Mouse (Mus musculus): Measurements from ENCODE around the gene Stx6.

Stx6 gene

GRCm38 (mm10) chr1:155232786-155233185 is 74.3 kb downstream of the Stx6 start:
- in situ Hi-C loops (cut with MboI, MseI): no loop called here

DNA sequence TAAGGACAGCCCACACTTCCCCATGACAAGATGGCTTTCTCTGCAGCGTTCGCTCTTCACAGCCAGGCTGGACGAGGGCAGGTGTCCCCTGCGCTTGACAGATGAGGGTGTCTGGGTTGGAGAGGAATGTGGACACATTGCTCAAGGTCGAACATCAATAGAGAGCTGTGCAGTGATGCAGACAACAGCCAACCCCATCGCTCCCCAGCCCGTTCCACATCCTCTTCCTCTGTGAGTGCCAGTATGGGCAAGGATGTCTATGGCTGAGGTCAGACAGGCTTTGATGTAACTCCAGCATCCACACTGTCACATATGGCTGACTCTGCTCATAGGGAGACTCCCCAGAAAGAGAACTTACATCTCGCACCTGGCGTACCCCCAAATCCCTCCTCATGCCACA is 74.9 kb downstream of the Stx6 start:
- in situ Hi-C loops (cut with MboI, MseI): no loop called here

- in situ Hi-C loops (cut with MboI, MseI): no loop called here
Observed at GRCm38 (mm10) chr1:155233931-155234607, 75.6 kb downstream of the Stx6 start.

GRCm38 (mm10) chr1:155235641-155236040 is 77.1 kb downstream of the Stx6 start:
- in situ Hi-C loops (cut with MboI, MseI): no loop called here

DNA sequence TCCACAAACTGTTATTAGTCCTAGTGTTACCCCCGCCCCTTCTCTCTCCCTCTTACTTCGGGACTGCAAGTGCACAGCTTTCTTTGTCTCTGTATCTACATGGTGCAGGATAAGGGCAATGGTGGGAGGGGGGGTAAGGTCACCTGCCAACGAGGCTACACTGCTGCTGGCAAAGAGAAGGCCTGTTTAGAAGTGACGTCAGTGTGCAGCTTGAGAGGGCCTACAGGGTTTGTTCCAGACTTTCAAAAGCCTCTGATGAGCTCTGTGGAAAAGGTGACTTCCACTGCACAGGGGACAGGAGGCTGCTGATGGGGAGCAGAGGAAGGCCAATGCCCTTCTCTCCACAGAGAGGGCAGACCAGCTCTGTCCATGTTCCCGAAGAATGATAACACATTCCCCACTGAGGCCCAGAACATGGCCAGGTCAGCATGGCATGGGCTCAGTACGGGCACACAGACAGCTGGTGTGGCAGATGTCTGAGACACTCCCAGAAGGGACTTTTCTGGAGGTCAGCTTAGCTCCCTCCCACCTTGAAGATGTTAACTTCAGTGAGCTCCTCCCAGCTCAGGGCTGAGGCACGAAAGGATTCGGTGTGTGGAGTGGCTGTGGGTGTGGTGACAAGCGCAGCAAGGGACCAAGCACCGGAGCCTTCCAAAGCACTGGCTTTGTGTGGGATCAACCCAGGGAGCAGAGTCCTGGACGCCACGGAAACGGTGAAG is 78.0 kb downstream of the Stx6 start:
- in situ Hi-C loops (cut with MboI, MseI): no loop called here

DNA sequence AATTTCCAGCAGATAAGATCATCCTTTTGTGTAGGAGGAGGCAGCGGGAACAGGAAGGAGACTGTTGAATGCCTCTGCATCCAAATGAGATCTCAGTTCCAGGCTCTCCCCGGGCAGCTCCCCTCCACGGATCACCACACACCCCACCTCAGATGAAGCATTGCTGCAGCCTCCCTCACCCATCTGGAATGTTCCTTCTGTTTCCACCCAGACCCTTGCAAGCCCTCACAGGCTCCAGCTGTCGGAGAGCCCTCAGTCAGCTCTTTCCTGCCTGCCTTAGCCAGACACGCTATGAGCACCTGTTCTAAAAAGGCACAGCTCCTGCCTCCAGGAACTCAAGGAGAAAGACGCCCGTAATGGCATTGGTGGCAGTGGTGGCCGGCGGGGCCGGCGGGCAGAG is 78.9 kb downstream of the Stx6 start:
- in situ Hi-C loops (cut with MboI, MseI): no loop called here

DNA sequence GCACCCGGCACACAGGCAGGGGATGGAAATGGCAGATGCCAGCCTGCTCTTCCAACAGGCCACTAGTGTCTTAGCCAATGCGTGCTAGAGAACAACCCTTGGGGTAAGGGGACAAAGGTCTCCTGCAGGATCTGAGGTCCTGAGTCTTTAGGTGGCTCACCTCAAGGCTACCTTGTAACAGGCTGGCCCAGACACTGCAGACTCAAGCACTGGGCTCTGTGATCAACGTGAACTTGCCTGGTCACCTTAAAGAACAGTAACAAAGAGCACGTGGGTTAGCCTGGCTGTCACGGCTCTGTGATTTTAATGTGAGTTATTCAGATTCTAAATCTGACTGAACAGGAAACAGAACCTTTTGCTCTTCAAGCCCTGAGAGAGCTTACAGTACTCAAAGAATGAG is 79.6 kb downstream of the Stx6 start:
- in situ Hi-C loops (cut with MboI, MseI): no loop called here

- in situ Hi-C loops (cut with MboI, MseI): no loop called here
Observed at GRCm38 (mm10) chr1:155239169-155239568, 80.7 kb downstream of the Stx6 start.

DNA sequence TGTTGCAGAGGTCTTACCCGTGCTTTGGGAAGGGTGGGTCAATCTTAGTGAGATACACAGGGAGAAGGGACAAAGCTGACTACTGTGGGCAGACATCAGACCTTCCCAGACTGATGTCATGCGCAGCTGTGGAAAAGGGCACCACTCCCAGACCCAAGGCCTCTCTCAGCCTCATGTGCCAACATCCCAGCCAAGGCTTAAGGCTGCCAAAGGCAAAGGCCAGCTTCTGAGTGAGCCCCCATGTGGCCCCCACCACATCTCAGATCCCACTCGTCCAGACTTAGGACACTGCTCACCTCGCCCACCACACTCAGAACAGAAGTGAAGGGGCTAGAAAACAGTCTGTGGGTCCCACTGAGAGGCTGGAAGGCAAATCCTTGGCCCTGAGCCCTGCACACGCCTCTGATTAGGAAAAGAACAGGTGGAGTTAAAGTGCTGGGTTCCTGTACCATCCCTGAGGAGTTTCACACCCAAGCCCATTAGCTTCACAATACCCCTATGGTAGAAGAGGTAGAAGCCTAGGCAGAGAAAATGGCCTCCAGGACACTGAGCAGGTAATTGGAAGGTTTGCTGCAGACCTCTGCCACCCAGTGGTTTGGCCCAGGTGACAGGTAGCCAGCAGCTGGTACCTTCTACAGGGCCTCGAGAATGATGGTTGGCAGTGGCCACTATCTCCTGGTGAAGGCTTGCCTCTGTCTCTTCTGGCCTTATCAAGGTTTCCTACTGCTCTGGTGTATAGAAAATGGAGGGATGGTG is 81.6 kb downstream of the Stx6 start:
- in situ Hi-C loops (cut with MboI, MseI): no loop called here

DNA sequence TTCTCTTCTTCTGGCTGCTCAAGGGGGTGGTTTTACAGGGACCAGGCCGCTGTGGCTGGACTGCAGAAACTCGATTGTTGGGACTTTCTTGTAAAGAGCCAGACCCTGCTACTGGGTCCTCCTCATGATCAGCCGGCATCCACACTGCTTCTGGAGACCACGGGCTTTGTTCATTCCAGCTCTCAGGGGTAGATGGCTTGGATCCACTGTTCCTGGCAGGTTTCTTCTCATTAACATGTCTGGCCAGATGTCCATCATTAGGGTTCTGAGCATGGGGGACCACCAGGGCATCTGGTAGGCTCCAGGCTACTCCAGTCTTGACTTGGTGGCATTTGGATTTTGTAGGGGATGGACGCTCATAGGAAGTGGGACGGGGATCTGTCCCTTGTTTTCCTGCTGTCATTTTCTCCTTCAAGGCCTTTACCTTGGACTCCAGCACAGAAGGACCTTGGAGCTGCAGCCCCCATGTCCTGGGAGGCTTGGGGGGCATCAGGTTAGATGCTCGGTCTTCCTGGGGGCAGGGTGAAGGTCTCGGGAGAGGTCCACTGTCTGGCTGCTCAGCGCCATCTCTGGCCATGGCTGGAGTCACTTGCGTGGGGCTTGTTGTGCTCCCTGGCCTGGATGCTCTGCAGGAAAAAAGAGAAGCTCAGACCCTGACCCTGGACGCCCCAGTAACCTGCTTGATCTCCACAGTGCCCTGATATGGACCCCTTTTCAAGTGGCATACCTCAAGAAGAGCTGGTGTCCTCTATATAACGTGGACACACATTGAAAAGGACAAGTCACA is 83.4 kb downstream of the Stx6 start:
- in situ Hi-C loops (cut with MboI, MseI): no loop called here

GRCm38 (mm10) chr1:155242488-155242745 is 83.9 kb downstream of the Stx6 start:
- in situ Hi-C loops (cut with MboI, MseI): no loop called here

- in situ Hi-C loops (cut with MboI, MseI): no loop called here
Observed at GRCm38 (mm10) chr1:155243797-155244770, 85.6 kb downstream of the Stx6 start, which contains the start of gene BC034090. Gene BC034090, minus strand, starts transcription at chr1:155244444.

DNA sequence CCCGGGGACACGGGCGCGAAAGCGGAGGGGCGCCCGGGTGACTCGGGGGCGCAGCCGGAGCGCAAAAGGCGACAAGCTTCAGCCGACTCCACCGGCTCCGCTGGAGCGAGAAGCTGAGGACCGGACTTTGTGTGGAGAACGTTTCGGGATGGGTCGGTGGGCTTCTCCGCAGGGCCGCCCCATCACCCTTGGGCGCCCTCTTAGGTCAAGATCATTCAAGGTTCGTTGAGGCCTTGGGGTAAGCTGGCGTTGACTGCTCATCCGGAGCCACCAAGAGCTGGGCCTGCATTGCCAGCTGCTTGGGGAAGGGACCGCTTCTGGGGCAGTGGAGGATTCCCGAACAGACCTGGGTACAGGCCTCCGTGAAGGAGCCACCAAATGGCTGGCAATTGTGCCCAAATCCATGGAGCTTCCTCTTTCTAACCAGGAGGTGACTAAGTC is 86.3 kb downstream of the Stx6 start:
- in situ Hi-C loops (cut with MboI, MseI): no loop called here

- in situ Hi-C loops (cut with MboI, MseI): no loop called here
Observed at GRCm38 (mm10) chr1:155245516-155245915, 87.0 kb downstream of the Stx6 start.

GRCm38 (mm10) chr1:155247441-155247840 is 88.9 kb downstream of the Stx6 start:
- in situ Hi-C loops (cut with MboI, MseI): no loop called here

GRCm38 (mm10) chr1:155248041-155248440 is 89.5 kb downstream of the Stx6 start:
- in situ Hi-C loops (cut with MboI, MseI): no loop called here

GRCm38 (mm10) chr1:155249896-155250295 is 91.4 kb downstream of the Stx6 start:
- in situ Hi-C loops (cut with MboI, MseI): no loop called here

DNA sequence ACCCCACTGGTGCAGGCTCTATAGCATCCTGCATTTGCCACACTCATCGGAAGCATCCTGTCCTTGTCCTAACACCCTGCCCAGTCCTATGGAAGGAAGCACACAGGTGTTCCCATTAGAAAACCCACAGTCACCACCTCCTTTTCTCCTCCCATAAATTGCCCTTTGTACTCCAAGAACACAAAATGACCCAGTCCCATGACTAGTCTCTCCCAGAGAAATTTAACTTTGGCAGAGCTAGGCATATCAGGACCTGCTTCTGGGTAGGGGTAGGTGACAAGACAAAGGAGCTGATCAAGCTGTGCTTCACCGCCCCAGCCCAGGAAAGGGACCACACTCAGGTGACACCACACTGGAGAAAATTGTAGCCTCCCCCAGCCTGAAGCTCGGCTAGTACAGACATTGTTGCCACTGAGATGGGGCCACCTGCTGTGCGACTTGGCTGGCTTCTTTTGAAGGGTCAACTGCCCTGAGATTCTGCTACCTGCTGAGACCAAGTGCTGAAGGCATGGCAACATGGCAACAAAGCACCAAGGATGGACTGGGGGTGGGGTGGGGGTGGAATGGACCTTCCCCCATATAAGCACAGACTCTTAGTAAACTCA is 92.1 kb downstream of the Stx6 start:
- in situ Hi-C loops (cut with MboI, MseI): no loop called here

GRCm38 (mm10) chr1:155251596-155251995 is 93.1 kb downstream of the Stx6 start:
- in situ Hi-C loops (cut with MboI, MseI): no loop called here

DNA sequence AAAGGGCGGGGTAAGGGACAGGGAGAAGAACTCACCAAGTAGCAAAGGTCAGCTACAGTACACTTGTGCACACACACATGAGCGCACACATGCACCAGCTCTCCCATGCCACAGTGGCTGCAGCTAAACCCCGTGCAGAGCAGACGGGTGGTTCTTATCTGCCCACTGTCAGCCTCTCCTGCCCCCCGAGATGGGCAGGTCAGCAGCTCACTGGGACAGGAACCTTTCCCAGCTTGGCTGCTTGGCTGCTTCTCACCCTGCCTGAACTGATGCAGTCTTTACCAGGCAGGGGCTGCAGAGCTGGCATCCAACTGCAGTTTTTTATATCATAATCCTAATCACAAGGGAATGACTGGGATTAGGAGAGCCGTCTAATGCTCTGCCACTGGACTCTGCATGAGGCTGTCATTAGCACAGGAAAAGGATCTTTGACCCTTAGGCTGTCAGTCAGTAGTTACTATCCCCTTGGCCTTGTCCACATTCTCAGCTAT is 94.2 kb downstream of the Stx6 start:
- in situ Hi-C loops (cut with MboI, MseI): no loop called here

Data from T-helper 2 cell (primary cell).